Mouse (Mus musculus) erythroblast, embryonic 14.5 days (primary cell): Measurements from ENCODE around the gene Axl.

ENCODE experiments used
- GATA1 ChIP-seq: IDR thresholded peaks from 2 replicates; pipeline ENCODE4 v1.6.1; 2012; ENCODE audit warnings: low read length, inconsistent platforms, mixed read lengths
- TAL1 ChIP-seq: IDR thresholded peaks from 3 replicates; pipeline ENCODE4 v1.6.1; 2012; ENCODE audit warnings: low read length, inconsistent platforms, mixed read lengths

DNA sequence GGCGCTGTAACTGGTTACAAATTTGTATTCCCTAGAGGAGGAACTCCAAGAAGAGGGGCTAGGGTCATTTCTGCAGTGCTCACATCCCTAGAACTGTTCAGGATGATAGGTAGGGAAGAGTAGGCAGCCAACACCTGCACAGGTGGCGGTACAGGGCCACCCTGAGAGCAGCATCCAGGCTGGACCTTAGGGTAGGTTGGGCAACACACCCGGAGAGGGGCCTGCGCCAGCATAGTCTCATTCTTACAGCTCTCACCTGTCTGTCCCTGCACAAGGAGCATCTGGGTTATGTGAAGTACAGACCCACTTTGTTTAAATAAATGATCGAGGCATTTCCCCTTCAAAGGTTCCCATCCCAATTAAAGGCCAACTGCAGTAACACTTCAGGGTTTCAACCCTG is 67.7 kb downstream of the Axl start:
- TF ChIP-seq GATA1: no peak
- TF ChIP-seq TAL1: no peak
